Mouse (Mus musculus) megakaryocyte progenitor cell, adult 5-6 weeks (primary cell): ENCODE results near the gene Cdca7. TPM values are rescaled to one million over a fixed set of nuclear protein-coding genes. Genes with fewer than 3 reads are reported as not detected.

Experiments
- ATAC-seq: replicated peaks from 2 replicates; pipeline ENCODE4 v1.8.0; 2016; ENCODE audit warnings: mild to moderate bottlenecking, moderate TSS enrichment, inconsistent platforms; ENCODE audit not compliant: poor library complexity
- total RNA-seq, 2 experiments: library from RNA; stranded (forward) in 1 of 2; stranded (reverse) in 1 of 2; fragments of 157-497, 149-512 nt in 1 of 2; fragments of 200-1000 nt in 1 of 2; gene quantifications; 2 replicates each; pipeline versions ENCODE4 v1.2.3 to v1.2.4; 2015 to 2017

Gene Cdca7
- total RNA-seq, 2 experiments from 2014 or later: 165 to 221 TPM

DNA sequence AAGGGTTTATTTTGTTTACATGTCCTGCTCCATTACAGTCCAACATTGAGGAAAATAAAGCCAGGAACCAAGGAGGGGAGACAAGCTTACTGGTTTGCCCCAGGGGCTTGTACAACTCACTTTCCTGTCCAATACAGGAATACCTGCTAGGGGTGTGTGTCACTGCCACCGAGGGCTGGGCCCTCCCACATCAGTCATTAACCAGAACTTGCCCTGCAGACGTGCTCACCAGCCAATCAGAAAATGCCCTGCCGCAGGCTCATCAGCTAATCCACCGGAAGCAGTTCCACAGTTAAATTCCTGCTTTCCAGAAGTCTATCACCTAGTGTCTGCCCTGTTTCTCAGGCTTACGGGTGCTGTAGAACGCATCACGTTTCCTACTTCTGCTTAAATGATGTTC lies 15.7 kb downstream of the Cdca7 start:
- ATAC-seq: no peak

DNA sequence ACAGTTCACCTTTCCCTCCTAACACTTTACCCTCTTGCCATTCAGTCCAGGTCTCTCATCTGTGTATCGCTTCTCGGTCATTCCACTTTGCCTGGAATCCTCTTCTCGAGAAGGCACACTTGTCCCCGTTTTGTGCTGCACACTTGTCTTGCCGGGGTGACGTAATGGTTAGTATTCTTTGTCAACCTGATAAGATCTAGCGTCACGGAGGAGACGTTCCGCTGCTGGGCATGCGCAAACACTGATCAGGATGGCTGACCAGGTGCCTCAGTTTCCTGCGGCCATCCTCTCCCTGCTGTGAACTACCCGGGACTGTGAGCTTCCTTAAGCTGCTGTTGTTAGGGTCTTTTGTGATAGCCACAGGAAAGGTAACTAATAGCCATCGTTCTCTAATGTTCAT lies 17.1 kb downstream of the Cdca7 start:
- no peak for ATAC-seq

DNA sequence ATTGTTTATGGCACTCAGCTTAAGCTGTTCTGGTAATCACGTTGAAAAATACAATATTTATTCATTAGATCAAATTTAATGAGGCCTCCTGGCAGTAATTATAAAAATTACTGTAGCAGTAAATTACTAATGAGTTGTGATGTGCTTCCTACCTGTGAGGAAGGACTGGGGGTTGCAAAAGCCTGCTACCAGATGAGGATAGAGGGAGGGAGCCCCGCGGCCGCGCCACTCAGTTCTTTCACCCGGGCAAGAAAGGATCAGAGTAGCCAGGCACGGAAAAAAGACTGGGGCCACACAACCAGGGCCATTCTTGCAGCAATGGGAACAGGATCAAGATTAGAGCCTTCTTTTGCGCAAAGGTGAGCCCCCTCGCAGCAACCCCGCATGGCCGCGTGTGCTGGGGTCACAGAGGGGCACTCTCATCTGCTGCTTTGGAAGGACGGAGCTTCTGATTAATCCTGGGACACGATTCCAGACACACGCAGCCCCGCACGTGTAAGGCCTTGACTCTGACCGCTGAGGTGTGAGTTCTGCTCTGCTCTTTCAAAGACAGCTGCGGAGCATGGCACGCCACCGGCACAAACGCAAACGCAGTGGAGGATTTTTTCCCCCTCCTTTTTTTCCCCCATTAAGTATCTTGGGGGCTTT lies 23.2 kb downstream of the Cdca7 start:
- no peak for ATAC-seq

DNA sequence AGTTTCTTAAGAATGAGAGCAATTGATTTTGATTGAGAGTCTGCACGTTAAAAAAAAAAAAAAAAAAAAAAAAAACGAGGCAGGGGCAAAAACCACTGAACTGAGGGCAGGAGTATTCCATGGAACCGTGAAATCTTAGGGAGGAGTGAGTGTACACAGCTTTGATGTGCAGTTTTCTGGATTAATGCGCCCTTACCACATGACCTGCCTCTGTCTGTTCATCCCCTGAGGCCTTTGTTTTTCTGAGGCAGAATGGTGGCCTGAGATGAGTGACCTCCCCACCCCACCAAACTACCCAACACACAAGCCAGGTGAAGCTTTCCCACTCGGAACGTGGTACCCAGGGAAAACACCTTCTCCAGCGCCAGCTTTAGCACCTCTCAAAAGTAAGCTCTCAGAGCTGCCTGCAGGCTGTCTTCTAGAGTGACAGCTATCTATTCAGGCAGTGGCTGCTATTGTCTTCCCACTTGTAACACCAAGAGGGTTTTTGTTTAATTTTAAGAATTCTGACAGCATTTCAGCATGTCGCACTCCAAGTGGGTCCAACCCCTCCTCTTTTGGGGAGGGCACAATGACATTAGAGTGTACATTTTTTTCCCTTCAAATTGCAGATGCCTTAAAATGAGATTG lies 23.9 kb downstream of the Cdca7 start:
- no peak for ATAC-seq

DNA sequence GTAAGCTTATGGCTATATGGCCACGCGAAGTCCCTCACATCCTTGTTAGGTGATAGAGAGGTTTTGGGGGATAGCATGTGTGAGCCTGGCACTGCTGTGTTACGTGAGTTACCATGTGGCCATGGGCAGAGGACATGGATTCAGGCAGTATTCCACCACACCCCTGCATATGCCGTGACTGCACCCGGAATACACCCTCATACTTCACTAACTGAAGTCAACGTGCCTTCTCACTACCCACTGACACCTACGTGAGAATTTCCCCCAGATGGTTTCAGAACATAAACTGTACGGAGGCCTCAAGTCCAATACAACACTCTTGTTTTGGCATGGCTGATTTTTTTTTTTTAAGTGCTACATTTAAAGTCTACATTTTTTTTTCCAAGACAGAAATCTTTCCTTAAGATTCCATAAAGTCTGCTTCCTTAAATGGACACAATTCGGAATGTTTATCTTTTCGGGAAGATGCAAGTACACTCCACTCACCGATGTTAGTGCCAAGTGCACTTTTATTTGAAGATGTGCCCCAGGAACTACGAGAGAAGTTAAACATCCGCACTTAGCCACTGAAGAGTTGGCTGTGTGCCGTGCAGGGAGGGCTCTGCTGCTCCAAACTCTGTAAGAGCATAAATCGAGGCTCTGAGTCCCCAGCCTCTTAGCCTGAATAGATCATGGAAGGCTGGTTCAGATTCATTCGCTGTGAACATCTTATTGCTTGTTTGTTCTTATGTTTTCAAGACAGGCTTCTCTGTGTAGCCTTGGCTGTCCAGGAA lies 26.3 kb downstream of the Cdca7 start:
- no peak for ATAC-seq

DNA sequence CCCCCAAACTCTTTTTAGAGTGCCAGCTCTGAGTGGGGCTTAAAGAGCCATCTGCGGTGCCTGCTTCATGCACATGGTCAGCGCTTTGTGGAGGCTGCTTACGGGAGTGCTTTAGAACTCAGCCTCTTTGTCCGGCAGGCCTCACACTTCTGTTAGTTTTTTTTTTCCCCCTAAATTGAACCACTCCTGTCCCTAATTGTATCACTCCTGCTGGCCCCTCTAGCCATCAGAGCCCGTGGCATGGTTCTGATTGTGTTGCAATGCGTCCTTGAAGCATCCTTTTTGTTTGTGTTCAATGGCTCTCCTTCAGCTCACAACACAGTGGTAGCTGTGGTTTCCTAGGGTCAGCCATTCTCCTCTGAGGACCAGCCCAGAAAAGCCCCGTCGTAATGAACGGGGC lies 27.7 kb downstream of the Cdca7 start:
- ATAC-seq: no peak

DNA sequence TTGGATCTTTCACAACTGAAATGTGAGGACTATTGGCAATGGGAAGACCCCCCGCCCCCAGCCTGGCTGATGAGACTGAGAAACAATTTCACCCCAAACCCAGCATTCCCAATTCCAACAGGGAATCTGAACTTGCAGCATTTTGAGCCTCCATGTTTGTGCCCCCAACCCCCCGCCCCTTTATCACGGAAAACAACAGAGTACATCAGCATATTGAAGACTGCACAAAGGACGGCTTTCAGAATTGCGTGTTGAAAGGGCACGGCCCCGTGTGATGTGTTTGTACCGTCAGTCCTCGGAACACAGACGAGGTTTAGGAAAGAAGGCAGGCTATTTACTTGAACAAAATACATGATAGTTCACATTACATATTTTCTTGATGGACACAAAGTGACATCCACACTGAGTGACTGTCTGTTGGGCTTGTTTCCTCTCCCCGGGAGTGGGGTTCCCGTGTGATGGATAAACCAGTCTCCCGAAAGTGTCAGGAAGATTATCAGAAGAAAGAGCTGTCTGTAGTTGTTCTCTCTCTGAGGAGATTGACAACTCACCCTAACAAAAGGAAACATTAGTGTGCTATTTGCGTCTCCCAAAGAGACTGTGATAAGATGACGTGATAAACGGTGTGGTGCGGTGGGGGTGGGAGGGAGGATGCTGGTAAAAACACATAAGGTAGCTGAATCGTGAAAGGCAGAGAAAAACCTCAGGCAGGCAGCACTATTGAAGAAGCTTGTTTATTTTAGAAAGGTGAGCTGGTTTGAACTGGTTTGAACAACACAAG lies 32.1 kb downstream of the Cdca7 start:
- no peak for ATAC-seq

DNA sequence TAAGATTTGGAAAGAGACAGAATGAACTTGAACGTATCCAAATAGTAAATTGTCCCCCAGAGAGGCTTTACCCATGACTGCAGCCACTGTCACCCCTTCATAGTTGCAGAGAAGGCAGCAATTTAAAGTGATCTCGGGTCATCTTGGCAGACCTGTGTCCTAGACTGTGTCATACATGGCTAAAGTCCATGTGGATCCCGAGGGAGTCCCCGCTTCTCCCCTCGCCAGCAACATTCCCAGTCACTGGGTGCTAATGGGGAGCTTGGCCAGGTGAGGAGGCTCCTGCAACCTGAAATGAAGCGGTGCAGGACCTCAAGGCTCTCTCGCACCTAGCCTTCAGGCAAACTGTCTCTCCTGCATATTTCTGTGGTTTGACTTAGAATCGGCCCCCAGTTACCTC lies 32.9 kb downstream of the Cdca7 start:
- ATAC-seq: no peak

DNA sequence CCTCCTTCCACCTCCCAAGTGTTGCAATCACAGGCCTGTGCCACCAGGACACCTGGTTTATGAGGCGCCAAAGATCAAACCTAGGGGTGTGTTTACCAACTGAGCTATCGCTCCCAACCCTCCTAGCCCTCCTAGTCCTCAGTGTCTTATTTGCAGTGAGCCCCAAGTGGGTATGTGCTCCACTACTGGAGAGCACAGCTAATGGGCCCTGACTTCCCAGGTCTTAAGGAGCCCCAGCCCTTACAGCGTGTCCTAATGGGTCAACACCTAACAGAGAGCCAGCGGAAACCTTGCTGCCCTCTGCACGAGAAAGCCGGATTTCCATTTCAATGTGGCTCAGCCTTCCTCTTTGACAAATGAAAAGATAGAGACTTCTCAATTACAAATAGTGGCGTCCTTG lies 39.6 kb downstream of the Cdca7 start:
- ATAC-seq: no peak

DNA sequence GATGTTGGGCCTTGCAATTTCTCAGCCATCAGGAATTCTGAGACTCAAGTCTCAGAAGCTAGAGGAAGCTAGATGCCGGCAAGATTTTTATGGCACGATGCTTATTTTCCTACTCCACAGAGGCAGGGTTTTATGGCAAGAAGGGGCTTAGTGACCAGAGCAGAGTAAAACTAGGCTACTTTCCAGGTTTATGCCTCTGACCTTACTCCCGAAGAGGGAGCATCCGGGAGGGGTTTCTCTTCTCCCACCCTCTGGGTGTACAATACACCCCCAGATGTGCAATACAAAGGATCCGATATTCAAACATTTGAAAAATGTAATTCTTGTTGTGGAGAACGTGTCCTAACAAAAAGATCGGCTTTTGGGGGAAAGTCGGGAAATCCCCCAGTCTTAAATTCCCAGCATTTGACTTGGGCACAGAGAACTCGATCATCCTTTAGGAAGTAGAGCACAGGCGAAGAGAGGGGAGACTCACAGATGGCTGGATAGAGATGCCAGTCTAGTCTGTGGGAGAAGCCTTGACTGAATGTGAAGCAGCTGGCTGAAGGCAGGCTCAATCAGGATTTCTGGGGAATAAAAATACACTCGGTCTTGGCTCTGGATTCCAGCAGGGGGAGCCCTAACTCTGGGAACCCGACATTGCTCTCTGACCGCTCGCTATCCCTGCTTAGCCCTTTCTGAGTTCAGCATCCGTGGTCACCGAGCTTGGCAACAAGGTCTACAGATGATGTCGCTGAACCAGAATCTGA lies 40.2 kb downstream of the Cdca7 start:
- peak; percentile 73 for ATAC-seq

DNA sequence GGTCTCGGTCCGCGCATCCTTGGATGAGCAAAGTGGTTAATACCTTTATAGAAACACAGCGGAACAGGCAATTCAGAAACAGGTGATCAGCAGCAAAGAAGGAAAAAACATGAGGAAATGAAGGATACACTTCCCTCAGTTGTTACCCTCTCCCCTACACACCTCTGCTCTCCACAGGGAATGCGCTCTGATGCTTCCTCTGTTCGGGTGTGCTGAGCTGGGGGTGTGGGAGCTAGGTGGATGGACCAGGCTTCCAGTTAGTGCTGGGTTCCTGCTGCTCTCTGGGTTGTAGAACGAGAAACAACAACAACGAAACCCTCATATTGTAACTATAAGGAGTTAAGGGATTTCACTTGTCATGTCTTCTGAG lies 40.7 kb downstream of the Cdca7 start:
- no peak for ATAC-seq

DNA sequence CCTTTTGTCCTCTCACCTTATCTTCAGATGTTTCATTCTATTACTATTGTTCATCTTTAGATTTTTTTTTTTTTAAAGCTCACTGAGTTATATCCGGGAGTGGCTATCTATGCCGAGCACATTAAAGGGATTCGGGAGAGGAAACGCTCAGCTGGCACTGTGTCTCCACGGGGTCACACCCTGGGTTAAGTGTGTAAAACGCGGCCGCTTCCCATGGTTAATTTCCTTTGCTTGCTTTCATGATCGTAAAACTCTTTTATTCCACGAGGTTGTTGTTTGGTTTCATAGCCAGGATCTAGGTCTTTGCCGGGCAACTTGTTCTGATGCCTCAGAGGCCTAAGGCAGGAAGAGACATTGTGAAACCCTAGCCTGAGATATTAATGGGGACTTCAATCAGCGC lies 48.1 kb downstream of the Cdca7 start:
- no peak for ATAC-seq

DNA sequence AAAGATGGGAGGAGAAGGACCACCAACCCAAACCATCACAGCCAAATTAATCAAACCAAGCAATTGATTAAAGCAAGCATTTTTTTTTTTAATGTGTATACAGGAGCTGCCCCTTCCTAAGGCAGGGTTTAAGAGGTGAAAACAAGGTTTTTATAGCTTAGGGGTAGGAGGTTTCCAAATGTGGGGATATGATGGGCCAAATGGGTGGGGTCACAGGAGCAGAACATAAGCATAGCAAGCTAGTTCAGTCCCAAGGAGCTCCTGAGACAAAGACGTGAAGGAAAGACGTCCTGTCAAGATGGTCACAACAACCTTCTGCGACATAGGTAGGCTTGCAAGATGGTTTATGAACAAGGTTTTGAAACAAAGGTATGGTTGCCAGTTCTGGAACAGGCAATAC lies 49.6 kb downstream of the Cdca7 start:
- ATAC-seq: no peak

DNA sequence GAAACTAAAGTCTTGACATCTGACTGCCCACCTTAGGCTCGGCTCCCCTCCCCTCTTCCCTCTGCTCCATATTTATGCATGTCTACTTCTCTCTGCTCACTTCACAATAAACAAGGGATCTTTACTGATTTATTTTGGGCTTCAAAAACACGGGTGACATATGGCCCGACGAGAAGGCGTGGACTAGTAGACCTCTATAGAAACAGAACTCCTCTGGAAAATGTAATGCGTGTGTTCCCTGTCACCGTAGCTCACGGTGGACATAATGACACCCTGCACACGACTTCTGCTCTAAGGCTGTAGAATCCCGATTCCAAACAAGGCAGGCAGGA lies 53.0 kb downstream of the Cdca7 start:
- ATAC-seq: no peak

DNA sequence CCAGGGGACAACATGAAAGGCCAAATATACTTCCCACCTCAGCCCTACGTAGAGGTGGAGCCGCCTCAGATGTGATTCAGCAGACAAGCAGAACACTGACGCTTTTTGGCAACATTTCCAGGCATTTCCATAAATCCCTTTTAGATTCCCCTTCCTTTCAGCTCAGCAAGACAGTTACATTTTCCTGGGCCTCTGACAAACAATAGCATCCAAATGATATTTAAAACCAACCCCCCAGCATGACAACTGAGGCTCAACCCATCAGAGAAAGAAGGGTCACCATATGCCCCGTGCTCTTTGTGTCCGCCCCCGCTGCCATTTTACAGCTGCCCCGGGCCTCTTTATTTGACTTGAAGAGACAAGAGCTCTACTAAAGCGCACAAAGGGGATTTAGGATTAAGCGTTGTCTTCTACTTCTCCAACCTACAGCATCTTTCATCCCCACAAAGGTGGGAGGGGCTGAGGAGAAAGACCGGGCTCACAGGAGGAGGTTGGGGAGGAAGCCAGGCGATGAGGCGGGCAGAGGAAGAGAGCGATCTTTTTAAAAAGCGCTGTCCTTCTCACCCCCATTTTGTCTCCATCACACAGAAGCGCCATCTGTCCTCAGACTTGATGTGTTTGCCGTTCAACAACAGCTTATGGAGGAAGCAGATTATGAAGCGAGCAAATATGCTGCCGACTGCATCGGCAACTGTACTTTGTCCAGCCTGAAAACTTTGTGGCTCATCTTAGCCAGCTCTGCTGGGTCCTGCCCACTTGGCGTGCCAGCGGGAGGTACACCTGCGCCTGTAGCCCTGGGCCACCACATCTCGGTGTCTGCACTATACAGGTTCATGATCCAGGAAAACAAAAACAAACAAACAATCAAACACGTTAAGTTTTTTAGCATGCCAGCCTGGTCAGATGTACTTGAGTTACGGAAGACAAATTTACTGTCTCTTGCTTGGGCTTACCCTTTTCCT lies 53.7 kb downstream of the Cdca7 start:
- ATAC-seq: no peak

DNA sequence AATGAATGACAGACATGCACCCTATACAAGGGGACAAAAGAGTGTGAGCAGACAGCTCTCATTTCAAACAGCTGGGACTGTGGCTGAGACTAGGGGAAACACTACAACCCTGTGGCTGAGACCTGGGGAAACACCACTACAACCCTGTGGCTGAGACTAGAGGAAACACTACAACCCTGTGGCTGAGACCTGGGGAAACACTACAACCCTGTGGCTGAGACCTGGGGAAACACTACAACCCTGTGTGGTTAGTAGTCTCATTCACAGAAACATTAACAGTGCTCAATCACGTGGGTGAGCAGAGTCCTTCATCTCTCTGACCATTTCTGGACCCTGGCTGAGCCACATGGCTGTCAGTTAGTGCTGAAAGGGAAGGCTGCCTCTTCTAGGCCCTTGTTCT lies 59.9 kb downstream of the Cdca7 start:
- ATAC-seq: no peak; the same call in 1 of the 2 replicates
